Mouse (Mus musculus): ENCODE results near the gene Cyfip1.

- TF ChIP-seq POLR2A (IDR thresholded peaks at IDR 0.05; ENCODE audit: low read depth, low read length) (no peak), CHD1 (IDR thresholded peaks at IDR 0.05; ENCODE audit: low read depth, low read length) (no peak), CTCF (conservative IDR thresholded peaks at IDR 0.05 in 1 of 2, IDR thresholded peaks at IDR 0.05 in 1 of 2; ENCODE audit: low read depth in 2 of 2, low read length in 2 of 2) (no peak)
These were observed 17.1 kb upstream of the Cyfip1 start for GRCm38 (mm10) chr7:55824468-55824867.
